Mouse (Mus musculus) gonadal fat pad, adult 2 months (tissue): ENCODE measurements around the gene Efnb3. TPM values are rescaled to one million over a fixed set of nuclear protein-coding genes. Genes with fewer than 3 reads are reported as not detected.
"Not testable (repeated sequence)": the region's sequence is repeated elsewhere in the genome, so short reads cannot be mapped to it uniquely, and the experiment has no call there.

ENCODE experiments used
- DNase-seq: peaks from one replicate; pipeline ENCODE4 v3.0.0-alpha.2; 2012; ENCODE audit warnings: low read depth
- polyA plus RNA-seq: library from polyadenylated mRNA; depleted of rRNA; stranded (reverse); fragments of >200 nt; gene quantifications from 2 replicates; pipeline ENCODE4 v1.2.3, GENCODE M21; 2012

The Efnb3 gene
- polyA plus RNA-seq, 1 experiment = 0.93 TPM

GRCm38 (mm10) chr11:69549060-69549656 lies 10.8 kb downstream of the Efnb3 start, which contains the start of gene Dnah2:
TSS of gene Dnah2 (minus strand) at chr11:69549110.
- DNase-seq = no peak

GRCm38 (mm10) chr11:69547071-69547470 lies 12.9 kb downstream of the Efnb3 start:
- no peak for DNase-seq

- no peak for DNase-seq
Observed at GRCm38 (mm10) chr11:69546423-69547053, 13.5 kb downstream of the Efnb3 start.

GRCm38 (mm10) chr11:69545957-69546356 lies 14.0 kb downstream of the Efnb3 start:
- no peak for DNase-seq

- DNase-seq = no peak
Observed at GRCm38 (mm10) chr11:69543598-69543997, 16.4 kb downstream of the Efnb3 start.

GRCm38 (mm10) chr11:69541741-69542140 lies 18.3 kb downstream of the Efnb3 start:
- DNase-seq = not testable (repeated sequence)

GRCm38 (mm10) chr11:69540700-69541099 lies 19.3 kb downstream of the Efnb3 start:
- DNase-seq = no peak

GRCm38 (mm10) chr11:69534990-69535389 lies 25.0 kb downstream of the Efnb3 start:
- no peak for DNase-seq

GRCm38 (mm10) chr11:69532480-69533150 lies 27.4 kb downstream of the Efnb3 start:
- DNase-seq = no peak

- DNase-seq = not testable (repeated sequence)
Observed at GRCm38 (mm10) chr11:69530755-69531154, 29.2 kb downstream of the Efnb3 start.

- not testable (repeated sequence) for DNase-seq
Observed at GRCm38 (mm10) chr11:69530281-69530680, 29.7 kb downstream of the Efnb3 start.

GRCm38 (mm10) chr11:69528031-69528390 lies 32.0 kb downstream of the Efnb3 start:
- DNase-seq = no peak

- DNase-seq = no peak
Observed at GRCm38 (mm10) chr11:69527098-69528030, 32.6 kb downstream of the Efnb3 start.

GRCm38 (mm10) chr11:69526631-69527030 lies 33.4 kb downstream of the Efnb3 start:
- DNase-seq = no peak

GRCm38 (mm10) chr11:69525661-69526060 lies 34.3 kb downstream of the Efnb3 start:
- DNase-seq = no peak

GRCm38 (mm10) chr11:69523651-69524050 lies 36.4 kb downstream of the Efnb3 start:
- no peak for DNase-seq

- no peak for DNase-seq
Observed at GRCm38 (mm10) chr11:69521526-69522149, 38.4 kb downstream of the Efnb3 start.

- DNase-seq = no peak
Observed at GRCm38 (mm10) chr11:69519976-69520375, 40.0 kb downstream of the Efnb3 start.

- DNase-seq = no peak
Observed at GRCm38 (mm10) chr11:69516661-69517060, 43.3 kb downstream of the Efnb3 start.

GRCm38 (mm10) chr11:69516151-69516640 lies 43.8 kb downstream of the Efnb3 start:
- DNase-seq = no peak

- no peak for DNase-seq
Observed at GRCm38 (mm10) chr11:69513840-69514239, 46.2 kb downstream of the Efnb3 start.
